Mouse (Mus musculus): ENCODE measurements around the gene Prr15l. TPM values are rescaled to one million over a fixed set of nuclear protein-coding genes. Genes with fewer than 3 reads are reported as not detected.

The Prr15l gene
- polyA plus RNA-seq, 1 experiment: not detected

- 66% methylated on average over 10 of the region's 10 CpGs for WGBS
- TF ChIP-seq POLR2A (IDR thresholded peaks at IDR 0.05; ENCODE audit: insufficient read depth, low read depth, low read length) (no peak), CTCF (IDR thresholded peaks at IDR 0.05; ENCODE audit: insufficient read depth, low read depth, low read length) (no peak)
- Histone ChIP-seq H3K4me1 (ENCODE audit: control insufficient read depth, insufficient read depth, low read length) (peaks cover 6% of the 10 kb centered on the region; the same call in 1 of the 2 replicates), H3K27ac (ENCODE audit: insufficient read depth, low read depth, low read length) (no peak overlapping the region), H3K4me3 (ENCODE audit: insufficient read depth, low read depth, low read length) (no peak overlapping the region)
Observed at GRCm38 (mm10) chr11:96952426-96952825, 24.5 kb downstream of the Prr15l start.

GRCm38 (mm10) chr11:96952896-96953295 lies 25.0 kb downstream of the Prr15l start:
- Histone ChIP-seq H3K27ac (ENCODE audit: insufficient read depth, low read depth, low read length) (no peak overlapping the region), H3K4me3 (ENCODE audit: insufficient read depth, low read depth, low read length) (no peak overlapping the region), H3K4me1 (ENCODE audit: control insufficient read depth, insufficient read depth, low read length) (peaks cover 6% of the 10 kb centered on the region; the same call in 1 of the 2 replicates)
- 76% methylated on average over 6 of the region's 6 CpGs for WGBS
- no peak for TF ChIP-seq CTCF (IDR thresholded peaks at IDR 0.05; ENCODE audit: insufficient read depth, low read depth, low read length)
- TF ChIP-seq POLR2A (IDR thresholded peaks at IDR 0.05; ENCODE audit: insufficient read depth, low read depth, low read length): no peak

- WGBS: 92% methylated on average over 4 of the region's 4 CpGs
- H3K4me3 ChIP-seq (ENCODE audit: insufficient read depth, low read depth, low read length): no peak overlapping the region
- TF ChIP-seq POLR2A (IDR thresholded peaks at IDR 0.05; ENCODE audit: insufficient read depth, low read depth, low read length) (no peak), CTCF (IDR thresholded peaks at IDR 0.05; ENCODE audit: insufficient read depth, low read depth, low read length) (no peak)
- H3K4me1 ChIP-seq (ENCODE audit: control insufficient read depth, insufficient read depth, low read length): peaks cover 16% of the 10 kb centered on the region
- no peak overlapping the region for H3K27ac ChIP-seq (ENCODE audit: insufficient read depth, low read depth, low read length)
Observed at GRCm38 (mm10) chr11:96955094-96955493, 27.2 kb downstream of the Prr15l start.

GRCm38 (mm10) chr11:96956009-96956724 lies 28.3 kb downstream of the Prr15l start:
- peaks cover 19% of the 10 kb centered on the region for H3K4me1 ChIP-seq (ENCODE audit: control insufficient read depth, insufficient read depth, low read length)
- 71% methylated on average over 20 of the region's 20 CpGs for WGBS
- no peak overlapping the region for H3K27ac ChIP-seq (ENCODE audit: insufficient read depth, low read depth, low read length)
- TF ChIP-seq CTCF (IDR thresholded peaks at IDR 0.05; ENCODE audit: insufficient read depth, low read depth, low read length): no peak
- no peak for TF ChIP-seq POLR2A (IDR thresholded peaks at IDR 0.05; ENCODE audit: insufficient read depth, low read depth, low read length)
- no peak overlapping the region for H3K4me3 ChIP-seq (ENCODE audit: insufficient read depth, low read depth, low read length)

GRCm38 (mm10) chr11:96957061-96957805 lies 29.3 kb downstream of the Prr15l start:
- WGBS: 94% methylated on average over 10 of the region's 10 CpGs
- TF ChIP-seq POLR2A (IDR thresholded peaks at IDR 0.05; ENCODE audit: insufficient read depth, low read depth, low read length): no peak
- no peak for TF ChIP-seq CTCF (IDR thresholded peaks at IDR 0.05; ENCODE audit: insufficient read depth, low read depth, low read length)
- Histone ChIP-seq H3K27ac (ENCODE audit: insufficient read depth, low read depth, low read length) (no peak overlapping the region), H3K4me3 (ENCODE audit: insufficient read depth, low read depth, low read length) (no peak overlapping the region), H3K4me1 (ENCODE audit: control insufficient read depth, insufficient read depth, low read length) (peaks cover 19% of the 10 kb centered on the region)

- peaks cover 25% of the 10 kb centered on the region for H3K4me1 ChIP-seq (ENCODE audit: control insufficient read depth, insufficient read depth, low read length)
- peak; percentile 62 for TF ChIP-seq CTCF (IDR thresholded peaks at IDR 0.05; ENCODE audit: insufficient read depth, low read depth, low read length)
- TF ChIP-seq POLR2A (IDR thresholded peaks at IDR 0.05; ENCODE audit: insufficient read depth, low read depth, low read length): no peak
- 19% methylated on average over 8 of the region's 8 CpGs for WGBS
- H3K4me3 ChIP-seq (ENCODE audit: insufficient read depth, low read depth, low read length): no peak overlapping the region
- no peak overlapping the region for H3K27ac ChIP-seq (ENCODE audit: insufficient read depth, low read depth, low read length)
Observed at GRCm38 (mm10) chr11:96963580-96963979, 35.7 kb downstream of the Prr15l start.

GRCm38 (mm10) chr11:96966172-96966571 lies 38.3 kb downstream of the Prr15l start:
- Histone ChIP-seq H3K4me1 (ENCODE audit: control insufficient read depth, insufficient read depth, low read length) (peaks cover 27% of the 10 kb centered on the region), H3K4me3 (ENCODE audit: insufficient read depth, low read depth, low read length) (no peak overlapping the region), H3K27ac (ENCODE audit: insufficient read depth, low read depth, low read length) (no peak overlapping the region)
- no peak for TF ChIP-seq POLR2A (IDR thresholded peaks at IDR 0.05; ENCODE audit: insufficient read depth, low read depth, low read length)
- no peak for TF ChIP-seq CTCF (IDR thresholded peaks at IDR 0.05; ENCODE audit: insufficient read depth, low read depth, low read length)
- 94% methylated on average over 3 of the region's 3 CpGs for WGBS

- TF ChIP-seq CTCF (IDR thresholded peaks at IDR 0.05; ENCODE audit: insufficient read depth, low read depth, low read length) (no peak), POLR2A (IDR thresholded peaks at IDR 0.05; ENCODE audit: insufficient read depth, low read depth, low read length) (no peak)
- peaks cover 34% of the 10 kb centered on the region for H3K4me1 ChIP-seq (ENCODE audit: control insufficient read depth, insufficient read depth, low read length)
- WGBS: 85% methylated on average over 13 of the region's 13 CpGs
- no peak overlapping the region for H3K27ac ChIP-seq (ENCODE audit: insufficient read depth, low read depth, low read length)
- H3K4me3 ChIP-seq (ENCODE audit: insufficient read depth, low read depth, low read length): no peak overlapping the region
Observed at GRCm38 (mm10) chr11:96966914-96967543, 39.1 kb downstream of the Prr15l start.

All from olfactory bulb, adult 2 months (tissue).